Mouse (Mus musculus) skeletal muscle tissue, adult 2 months (tissue): Measurements from ENCODE around the gene Rft1.

Source experiments
- DNase-seq: peaks from one replicate; pipeline ENCODE4 v3.0.0-alpha.2; 2012; ENCODE audit warnings: low read depth, low spot score

Rft1 gene

DNA sequence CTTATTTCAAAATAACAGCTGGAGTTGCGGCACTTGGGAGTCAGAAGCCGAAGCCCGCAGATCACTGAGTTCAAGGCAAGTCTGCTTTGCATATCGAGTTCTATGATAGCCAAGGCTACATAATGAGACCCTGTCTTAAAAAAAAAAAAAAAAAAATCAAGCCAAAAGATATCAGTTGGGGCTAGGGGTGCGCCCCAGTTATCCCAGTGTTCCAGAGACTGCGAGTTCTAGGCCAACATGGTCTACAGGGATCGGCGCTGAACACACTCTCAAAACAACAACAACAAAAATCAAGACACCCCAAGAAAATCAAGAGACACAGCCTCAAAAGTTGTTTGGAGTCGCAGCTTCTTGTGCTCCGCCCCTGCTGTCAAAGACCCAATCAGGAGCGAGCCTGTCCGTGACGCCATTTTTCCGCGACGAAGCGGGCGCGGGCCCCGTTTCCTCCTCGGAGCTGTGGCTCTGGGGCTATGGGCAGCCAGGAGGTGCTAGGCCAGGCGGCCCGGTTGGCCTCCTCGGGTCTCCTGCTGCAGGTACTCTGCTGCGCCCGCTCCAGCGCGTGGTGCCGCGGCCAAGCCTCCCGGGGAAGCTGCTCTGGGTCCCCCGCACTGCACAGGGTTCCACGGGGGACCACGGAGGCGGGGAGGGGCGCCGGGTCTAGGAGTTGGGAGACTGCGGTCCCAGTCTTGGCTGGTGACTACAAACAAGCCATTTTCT is at the start of gene Rft1:
Gene Rft1, plus strand, starts transcription at position 418 of the 717 bp plus-strand sequence.
- DNase-seq = peak; percentile 93

DNA sequence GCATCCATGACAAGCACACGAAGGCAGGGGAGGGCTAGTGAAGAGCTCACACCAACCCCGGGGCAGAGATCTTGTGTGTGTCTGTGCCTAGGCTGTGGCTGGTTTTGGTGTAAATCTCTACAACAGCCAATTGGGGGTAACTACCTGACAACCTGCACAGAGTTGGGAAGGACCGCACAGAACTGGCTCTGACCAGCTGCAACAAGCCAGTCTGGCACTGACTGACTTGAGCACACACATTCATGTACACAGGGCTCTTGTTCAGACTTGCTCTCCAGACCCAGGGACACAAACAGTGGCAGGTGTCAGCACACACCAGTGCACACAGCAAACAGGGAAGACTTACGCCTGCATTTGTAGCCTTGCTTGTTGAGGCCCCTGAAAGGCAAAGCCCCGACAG is 47.3 kb upstream of the Rft1 start:
- DNase-seq = no peak

DNA sequence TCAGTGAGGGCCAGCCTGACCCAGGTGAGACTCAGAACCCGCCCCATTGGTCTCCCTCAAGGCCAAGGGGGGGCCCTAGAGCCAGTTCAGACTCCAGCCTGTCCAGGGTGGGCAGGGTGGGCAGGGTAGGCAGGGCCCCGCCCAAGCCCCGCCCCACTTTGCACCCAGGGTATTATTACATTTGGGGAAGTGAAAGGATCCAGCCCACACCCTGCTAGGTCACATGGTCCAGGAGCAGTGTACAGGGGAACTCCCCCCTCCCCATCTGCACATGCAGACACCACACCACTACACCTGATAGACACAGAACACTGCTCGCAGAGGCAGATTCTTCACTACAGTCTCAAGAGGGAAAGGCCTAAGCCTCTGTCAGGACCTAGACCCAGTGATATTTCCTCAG is 46.5 kb upstream of the Rft1 start:
- DNase-seq = no peak

DNA sequence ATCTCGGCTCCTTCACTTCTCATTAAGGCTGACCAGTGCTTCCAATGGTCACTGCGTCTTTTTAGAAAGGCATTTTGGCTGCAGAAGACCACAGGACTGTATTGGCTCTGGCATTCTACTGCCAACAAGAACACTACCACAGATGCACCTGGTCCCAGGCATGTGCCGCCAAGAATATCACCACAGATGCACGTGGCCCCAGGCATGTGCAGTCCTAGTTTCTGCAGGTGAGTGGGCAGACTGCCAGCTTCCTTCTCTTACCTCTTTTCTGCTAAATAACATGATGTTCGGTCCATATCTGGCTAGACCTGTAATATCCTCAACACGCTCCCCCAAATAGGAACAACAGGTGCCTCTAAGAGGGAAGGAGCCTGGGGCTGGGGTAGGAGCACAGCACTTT is 46.0 kb upstream of the Rft1 start:
- no peak for DNase-seq

DNA sequence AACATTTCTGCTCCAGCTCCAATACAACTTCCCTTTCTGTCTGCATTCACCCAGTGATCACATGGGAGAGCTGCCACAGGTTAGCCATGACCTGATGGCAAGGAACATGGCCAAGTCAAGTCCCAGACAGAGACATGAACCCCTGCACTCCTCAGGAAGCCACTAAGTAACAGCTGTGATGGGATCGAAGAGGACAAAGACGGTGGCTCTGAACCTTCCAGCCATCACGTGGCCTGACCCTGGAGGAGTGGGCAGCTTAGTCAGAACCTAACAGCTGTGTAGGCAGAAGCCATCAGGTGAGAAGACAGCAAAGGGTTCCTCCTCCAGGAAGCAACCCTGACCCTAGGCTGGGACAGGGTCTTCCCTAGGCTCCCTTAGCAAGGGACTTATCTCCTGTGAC is 44.7 kb upstream of the Rft1 start:
- no peak for DNase-seq

DNA sequence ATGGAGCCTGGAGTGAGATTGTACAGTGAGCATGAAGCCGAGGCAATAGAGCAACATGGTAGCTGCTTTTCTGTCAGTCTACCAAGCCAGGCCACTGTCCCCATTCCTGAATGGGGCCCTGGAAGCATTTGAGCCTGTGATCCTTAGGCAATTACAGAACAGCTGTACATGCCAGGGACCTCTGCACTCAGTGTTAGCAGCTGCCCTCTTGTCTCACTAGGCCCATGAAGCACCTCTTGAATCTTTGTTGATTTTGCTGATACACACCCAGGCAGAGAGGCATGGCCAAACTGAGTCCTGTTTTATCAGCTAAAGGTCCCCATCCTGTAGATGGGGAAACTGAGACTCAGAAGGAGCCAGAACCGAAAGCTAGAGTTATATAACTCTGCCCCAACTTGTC is 43.9 kb upstream of the Rft1 start:
- DNase-seq = no peak

DNA sequence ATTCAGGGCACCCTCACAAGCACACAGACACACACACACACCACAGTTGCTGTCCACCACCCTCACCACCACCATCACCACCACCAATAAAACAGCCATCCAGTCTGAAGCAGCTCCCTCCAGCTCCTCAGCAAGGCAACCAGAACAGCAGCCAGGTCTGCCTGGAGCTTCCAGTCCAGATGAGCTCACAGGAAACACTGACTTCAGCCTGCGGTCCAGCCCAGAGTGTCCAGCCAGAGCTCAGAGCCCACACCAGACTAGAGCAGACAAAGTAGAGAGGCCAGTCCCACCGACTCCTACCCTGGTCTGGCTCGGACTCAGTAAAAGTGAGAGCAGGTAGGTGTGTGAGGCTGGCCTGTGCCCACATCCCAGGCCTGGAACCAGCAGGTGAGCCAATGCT is 43.2 kb upstream of the Rft1 start:
- DNase-seq = no peak

DNA sequence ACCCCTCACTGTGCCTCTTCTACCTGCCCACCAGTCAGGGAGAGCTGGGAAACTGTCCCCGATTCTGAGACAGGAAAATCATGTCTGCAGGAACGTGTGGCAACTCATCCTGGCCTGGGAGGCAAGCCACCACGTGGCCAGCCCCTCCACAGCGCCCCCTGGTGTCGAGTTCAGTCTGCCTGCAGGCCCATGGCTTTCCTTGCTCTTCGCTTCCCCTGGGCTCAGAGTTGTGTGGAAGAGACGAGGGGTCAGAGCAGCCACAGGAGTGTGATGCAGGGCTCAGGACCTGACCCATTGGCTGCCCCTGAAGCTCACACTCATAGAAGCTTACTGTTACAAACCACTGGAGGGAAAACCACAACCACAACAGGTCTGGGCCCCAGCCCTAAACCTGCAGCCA is 41.6 kb upstream of the Rft1 start:
- DNase-seq = peak; percentile 56

DNA sequence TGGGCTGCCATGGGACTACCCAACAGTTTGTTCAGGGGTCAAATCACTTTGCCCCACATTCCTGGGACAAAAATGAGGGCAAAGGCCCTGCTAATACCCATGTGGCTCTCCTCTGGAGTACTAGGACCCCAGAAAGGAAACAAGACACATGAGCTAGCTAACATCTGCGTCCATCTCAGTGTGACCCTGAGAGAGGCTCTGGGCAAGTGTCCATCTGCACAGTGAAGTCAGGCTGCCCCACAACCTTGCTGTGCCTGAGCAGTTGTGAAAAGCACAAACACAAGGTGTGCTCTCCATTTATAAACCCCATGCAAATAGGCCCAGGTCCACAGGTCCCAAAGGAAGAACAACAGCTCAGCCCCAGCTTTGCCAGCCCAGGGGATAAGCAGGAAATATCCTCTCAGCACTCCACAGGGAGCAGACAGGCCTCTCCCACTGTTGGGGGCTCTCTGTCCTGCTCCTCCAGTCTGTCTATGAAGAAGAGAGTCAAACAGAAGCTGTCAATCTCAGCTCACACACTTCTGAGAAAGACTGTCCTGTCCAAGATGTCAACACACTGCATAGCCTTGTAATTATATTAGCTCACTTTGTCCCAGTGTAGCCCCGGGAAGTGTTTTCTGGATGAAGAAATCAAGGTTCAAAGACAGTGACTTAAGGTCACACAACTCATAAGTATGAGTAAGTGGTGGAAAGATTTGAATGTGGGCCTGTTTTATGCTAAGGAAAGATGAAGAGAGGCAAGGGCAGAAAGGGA is 41.0 kb upstream of the Rft1 start:
- DNase-seq = no peak

DNA sequence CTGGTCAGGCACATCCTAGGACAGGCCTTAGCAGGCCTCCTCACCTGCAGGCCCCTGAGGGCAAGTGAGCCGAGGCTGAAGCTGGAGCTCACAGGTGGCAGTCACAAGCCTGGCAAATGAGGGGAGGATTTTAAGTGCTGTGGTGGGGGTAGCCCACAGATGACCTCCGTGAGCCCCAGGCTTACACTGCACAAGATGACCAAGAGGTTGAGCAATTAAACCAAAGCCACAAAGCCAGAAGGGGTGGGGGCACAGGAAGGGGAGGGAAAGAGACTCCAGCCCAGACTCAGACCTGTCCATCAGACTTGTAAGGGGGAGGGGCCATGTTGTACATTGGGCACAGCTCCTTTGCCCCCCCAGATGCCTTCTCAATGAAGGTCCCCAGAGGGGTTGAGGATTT is 37.4 kb upstream of the Rft1 start:
- DNase-seq = no peak

DNA sequence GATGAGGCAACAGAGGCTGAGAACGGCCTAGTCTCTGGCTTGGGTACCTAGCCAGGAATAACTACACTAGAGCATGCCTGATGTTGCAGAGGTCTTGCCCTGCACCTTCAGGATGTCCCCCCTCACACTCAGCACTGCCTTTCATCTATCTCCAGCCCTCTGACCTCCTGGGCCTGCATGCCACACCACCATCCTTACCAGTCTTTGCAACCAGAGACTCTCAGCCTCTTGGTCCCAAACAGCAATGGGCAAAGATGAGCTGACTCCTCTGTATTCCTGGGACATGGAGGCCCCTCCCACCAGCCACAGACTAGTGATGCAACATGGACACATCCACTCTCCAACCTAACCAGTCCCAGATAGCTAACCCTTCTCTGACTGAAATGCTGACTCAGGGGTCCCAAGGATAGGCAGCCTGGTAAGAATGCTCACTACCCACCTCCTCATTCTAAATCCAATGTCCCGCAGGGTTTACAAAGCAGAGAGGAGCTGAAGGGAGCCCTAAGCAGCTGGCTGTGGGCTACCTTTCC is 35.3 kb upstream of the Rft1 start:
- DNase-seq = no peak

DNA sequence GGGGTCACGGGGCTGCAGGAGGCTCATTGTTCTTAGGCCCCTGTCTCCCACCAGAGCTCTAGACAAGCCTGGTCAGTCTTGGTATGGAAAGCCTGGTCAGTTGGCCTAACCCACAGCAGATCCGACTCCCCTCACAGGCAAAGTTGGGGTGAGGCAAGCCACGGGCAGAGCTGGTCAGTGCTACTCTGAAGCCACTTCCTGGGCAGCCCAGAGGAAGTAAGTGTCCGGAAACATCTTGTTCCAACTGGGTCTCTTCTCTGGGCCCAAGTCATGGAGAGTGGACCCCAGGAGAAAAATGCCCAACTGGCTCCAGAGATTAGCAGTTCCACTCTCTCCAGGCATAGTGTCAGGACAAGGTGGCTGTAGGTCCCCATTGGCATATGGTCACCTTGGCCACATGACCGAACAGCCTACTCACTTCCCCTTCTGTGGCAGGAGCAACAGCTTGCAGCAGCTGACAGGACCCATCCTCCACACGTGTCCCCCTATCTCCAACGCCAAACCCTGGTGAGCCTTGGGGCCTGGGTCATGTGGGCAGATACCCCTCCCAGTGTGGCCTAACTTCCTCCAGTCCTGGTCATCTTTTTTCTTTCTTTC is 34.1 kb upstream of the Rft1 start:
- no peak for DNase-seq

DNA sequence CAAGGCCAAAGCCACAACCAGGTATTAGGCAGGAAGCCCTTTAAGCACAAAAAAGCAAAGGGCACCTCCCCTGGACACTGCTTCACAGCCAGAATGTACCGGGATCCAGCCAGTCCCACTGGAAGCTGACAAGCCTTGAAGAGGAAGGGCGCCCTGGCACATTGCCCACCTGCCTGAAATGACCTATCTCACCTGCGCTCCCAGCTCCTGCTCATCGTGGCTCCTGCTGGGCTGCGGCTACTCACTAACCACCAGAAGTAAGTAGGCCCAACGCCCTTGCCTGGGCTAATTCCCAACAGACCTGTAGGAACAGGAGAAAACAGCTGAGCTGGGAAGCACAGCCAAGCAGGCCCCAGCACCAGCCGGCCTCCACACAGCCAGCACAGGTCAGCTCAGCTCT is 32.0 kb upstream of the Rft1 start:
- no peak for DNase-seq

DNA sequence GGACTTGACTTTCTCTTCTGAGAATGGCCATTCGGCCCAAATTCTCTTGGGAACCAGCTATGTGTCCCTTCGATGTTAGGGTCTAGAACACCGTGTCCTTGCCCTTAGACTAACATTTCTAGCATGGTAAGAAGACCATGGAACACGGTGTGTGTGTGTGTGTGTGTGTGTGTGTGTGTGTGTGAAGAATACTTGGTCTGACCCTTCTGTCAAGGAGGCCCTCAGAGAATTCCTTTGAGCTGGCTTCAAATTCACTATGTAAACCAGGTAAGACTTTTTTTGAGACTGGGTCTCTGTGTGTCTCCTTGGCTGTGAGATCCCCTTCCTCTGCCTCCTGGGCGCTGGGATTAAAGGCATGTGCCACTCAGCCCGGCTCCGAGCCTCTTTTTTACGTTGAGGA is 31.6 kb upstream of the Rft1 start:
- no peak for DNase-seq

DNA sequence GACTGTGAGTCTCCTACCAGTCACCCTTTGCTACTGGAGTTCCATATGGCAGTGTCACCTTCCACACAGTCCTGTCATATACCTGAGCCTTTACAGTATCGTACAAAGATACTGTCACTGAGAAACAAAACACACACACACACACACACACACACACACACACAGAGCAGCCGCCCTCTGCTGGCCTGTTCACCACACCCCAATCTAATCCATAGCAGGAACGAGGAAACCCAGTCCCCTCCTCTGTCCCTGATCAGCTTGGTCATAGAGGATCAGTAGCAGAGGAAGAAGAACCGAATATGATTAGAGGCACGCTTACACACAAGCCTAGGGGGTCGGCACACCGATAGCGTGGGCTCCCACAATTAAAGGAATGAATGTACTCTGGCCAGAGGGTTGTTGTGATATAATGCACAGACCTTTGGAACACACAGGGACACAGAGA is 29.9 kb upstream of the Rft1 start:
- DNase-seq = no peak

DNA sequence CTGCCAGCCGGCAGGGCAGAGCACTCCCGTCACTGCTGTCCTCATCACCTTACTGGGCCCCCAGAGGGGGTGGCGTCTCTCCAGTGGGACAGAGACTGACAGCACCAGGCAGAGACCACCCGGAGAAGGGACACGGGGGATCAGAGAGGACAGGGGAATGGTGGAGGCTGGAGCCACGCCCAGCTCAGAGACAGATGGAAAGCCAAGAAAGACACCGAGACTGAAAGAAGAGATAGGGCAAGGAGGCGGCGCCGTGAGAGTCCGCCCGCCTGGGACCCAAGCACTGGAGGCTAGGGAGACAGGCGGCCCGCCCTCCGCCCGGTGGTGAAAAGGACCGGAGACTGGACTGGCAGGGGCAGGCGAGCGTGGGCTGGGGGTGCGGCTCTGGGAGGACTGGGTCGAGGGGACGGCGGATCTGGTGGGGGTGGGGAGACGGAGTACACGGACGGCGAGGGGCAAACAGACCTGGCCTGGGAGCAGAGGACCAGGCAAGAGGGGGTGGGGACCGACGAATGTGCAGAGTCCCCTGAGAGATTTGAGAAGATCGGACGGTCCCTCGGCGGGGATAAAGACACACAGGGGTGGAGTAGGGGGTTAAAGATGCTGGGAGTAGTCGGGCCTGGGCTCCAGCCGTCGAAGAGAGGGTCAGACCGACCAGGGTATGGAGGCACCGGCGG is 28.9 kb upstream of the Rft1 start:
- DNase-seq = no peak

DNA sequence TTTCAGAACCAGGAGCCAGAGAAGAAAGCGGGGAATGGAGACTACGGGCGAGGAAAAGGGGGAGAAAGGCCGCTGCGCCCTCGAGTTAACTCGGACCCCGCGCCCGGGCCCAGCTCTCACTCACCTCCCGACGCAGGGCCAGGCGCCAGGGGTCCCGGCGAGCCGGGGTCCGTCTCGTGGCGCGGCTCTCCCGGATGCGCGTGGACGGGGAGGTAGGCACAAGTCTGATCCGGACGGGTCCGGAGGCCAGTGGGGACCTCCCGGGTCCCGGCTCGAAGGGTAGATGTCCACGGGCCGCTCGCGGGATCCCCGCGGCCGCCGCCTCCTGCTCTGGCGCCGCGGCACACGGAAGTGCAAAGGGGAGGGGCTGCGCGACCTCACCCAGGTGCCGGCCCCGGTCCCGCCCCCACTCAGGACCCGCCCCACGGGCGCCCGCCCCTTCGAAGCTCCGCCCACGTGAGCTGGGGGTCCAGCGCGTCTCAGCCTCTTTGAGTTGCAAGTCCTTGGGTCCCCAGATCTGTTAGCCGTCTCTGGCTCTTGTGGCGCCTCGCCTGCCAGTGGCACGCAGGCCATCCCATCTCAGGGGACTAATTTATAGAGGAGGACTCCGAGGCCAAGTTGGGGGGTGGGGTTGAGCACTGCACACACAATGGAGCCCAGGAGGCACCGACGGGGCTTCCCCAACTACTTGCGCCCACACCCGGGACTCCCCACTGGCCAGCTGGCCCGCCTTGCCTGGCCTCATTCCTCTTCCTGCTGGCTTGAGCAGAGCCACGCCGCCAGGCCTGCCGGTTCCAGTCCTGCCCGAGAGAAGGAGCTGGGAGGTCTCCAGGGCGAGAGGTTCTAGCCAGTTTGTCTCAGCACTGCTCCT is 28.1 kb upstream of the Rft1 start, which contains the start of gene Prkcd:
Gene Prkcd, minus strand, starts transcription at position 355 of the 871 bp plus-strand sequence.
- peak; percentile 58 for DNase-seq

DNA sequence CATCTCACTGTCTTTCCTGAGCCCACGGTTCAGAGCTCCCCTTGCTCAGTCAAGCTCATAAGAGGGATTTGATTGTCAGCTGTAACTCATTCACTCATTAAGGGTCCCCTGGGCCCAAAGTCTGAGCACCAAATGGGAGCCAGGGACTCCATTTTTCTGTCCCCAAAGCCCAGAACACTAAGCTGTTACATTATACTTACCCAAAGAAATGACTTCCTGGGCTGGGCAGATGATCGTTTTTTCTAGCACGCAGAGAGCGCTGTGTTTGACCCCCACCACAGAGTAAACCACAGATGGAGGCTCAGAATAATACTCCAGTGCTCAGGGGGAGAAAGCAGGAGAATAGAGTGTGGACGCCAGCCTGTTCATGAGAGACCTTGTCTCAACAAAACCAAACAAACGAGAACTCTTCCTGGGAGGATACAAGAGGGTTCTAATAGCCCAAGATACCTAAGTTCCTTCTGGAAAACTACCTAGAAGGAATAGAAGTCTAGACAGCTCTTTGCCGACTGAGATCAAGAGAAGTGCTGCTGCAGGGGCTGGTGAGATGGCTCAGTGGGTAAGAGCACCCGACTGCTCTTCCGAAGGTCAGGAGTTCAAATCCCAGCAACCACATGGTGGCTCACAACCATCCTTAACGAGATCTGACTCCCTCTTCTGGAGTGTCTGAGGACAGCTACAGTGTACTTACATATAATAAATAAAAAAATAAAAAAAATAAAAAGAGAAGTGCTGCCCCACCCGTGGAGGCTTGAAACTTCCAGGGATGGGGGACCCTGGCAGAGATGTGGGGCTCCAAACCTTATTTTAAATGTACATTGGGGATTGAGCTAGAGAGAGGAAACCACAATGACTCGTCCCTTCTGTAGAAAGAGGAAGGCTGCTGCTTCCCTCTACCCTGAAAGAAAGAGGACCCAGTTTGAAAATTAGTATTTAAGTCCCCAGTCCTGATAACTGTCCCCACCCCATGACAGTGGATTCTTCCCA is 27.1 kb upstream of the Rft1 start:
- no peak for DNase-seq

DNA sequence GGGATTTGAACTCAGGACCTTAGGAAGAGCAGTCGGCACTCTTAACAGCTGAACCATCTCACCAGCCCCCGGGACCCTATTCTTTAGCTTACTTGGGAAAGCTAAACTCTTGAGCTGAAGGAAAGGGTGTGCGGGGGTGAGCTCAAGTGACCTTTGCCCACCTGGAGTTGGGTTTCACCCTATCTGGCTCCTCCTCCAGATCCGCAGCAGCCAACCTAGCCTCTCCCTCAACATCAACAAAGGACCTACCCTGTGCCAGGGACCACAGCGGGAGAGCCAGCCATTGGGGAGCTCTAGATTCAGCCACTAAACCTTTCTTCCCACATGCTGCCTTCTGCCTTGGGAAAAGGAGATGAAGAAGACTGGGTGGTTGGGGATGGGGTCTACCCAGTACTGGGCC is 25.9 kb upstream of the Rft1 start:
- no peak for DNase-seq

DNA sequence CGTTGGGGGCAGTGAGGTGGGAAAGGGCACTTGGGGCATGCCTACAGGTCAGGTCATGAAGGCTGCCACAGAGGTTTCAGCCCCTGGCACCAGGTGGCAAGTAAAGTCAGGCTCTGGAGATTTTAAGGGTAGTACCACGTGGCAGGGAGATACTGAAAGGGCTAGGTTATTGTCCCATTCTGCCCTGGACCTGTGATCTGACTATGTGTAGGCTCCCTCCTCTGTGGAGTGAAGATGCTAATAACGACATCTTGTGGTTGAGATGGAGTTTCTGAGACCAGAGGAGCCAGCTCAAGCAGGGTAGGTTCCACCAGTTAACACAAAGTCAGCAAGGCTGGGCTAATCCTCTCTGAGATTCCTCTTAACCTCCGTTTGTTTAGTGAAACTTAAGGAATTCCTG is 24.3 kb upstream of the Rft1 start:
- no peak for DNase-seq
